Mouse (Mus musculus) hindbrain, embryonic 10.5 days (tissue): ENCODE measurements around the gene Ppargc1a. TPM values are rescaled to one million over a fixed set of nuclear protein-coding genes. Genes with fewer than 3 reads are reported as not detected.
A peak's percentile ranks its signal among the peaks of the same experiment; 100 is the strongest.

Experiments
- DNase-seq: peaks from one replicate; pipeline ENCODE4 v3.0.0-alpha.2; 2017; ENCODE audit warnings: low spot score
- H3K27ac ChIP-seq: fragments of 300-500 bp; sonication (generic); 2 replicates; pipeline ENCODE4 v1.5.1; 2016; ENCODE audit warnings: mild to moderate bottlenecking, moderate library complexity
- H3K27me3 ChIP-seq: fragments of 300-500 bp; sonication (generic); 2 replicates; pipeline ENCODE4 v1.6.1; 2016; ENCODE audit warnings: mild to moderate bottlenecking; ENCODE audit not compliant: poor library complexity, insufficient read depth, severe bottlenecking
- H3K36me3 ChIP-seq: fragments of 300-500 bp; sonication (generic); 2 replicates; pipeline ENCODE4 v1.6.1; 2016; ENCODE audit warnings: mild to moderate bottlenecking, moderate library complexity
- H3K4me1 ChIP-seq: fragments of 300-500 bp; sonication (generic); replicated peaks from 2 replicates; pipeline ENCODE4 v1.6.1; 2016; ENCODE audit warnings: mild to moderate bottlenecking
- H3K4me3 ChIP-seq: fragments of 300-500 bp; sonication (generic); 2 replicates; pipeline ENCODE4 v1.5.1; 2016; ENCODE audit warnings: mild to moderate bottlenecking, moderate library complexity
- H3K9me3 ChIP-seq: fragments of 300-500 bp; sonication (generic); 2 replicates; pipeline ENCODE4 v1.6.1; 2016; ENCODE audit warnings: mild to moderate bottlenecking, moderate library complexity
- WGBS: fragments of 180-500 bp; shearing (Covaris S2); methylation state at CpG from one replicate; pipeline ENCODE4 v1.1.7; 2016; 5-methylcytosine and 5-hydroxymethylcytosine counted together
- polyA plus RNA-seq: library from polyadenylated mRNA; unstranded; fragments of >200 nt; fragmentation: Nextera tagmentation; extraction: Ambion mirVana; gene quantifications from 2 replicates; pipeline ENCODE4 v1.2.1, GENCODE M21; 2016

Gene Ppargc1a
- polyA plus RNA-seq, 1 experiment from 2014 or later = 2.1 TPM

GRCm38 (mm10) chr5:51582618-51583017, 15.1 kb upstream of the Ppargc1a start:
- Histone ChIP-seq H3K27ac (no peak overlapping the region), H3K36me3 (no peaks in the 10 kb centered on the region), H3K9me3 (no peaks in the 10 kb centered on the region), H3K4me3 (no peak overlapping the region), H3K4me1 (no peaks in the 10 kb centered on the region), H3K27me3 (no peaks in the 10 kb centered on the region)
- DNase-seq = no peak
- 83% methylated on average over 5 of the region's 5 CpGs for WGBS

DNA sequence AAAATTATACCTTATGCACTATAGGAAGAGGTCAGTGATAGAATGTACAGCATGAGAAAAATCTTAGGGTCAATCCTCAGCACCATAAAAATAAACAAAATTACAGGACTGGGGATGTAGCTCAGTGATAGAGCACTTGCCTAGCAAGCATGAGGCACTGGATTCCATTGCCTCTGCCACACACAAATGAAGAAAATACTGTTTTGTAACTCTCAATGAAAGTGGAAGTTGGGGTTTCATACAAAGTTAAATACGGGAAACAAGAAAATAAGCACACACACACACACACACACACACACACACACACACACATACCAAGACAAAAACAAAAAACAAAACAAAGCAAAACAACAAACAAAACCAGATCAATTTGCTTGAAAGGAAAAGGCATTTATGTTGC, 10.1 kb upstream of the Ppargc1a start:
- DNase-seq = no peak
- no peaks in the 10 kb centered on the region for H3K9me3 ChIP-seq
- no peaks in the 10 kb centered on the region for H3K27me3 ChIP-seq
- no peak overlapping the region for H3K27ac ChIP-seq
- WGBS = 92% methylated on average over 1 of the region's 1 CpGs
- no peaks in the 10 kb centered on the region for H3K4me1 ChIP-seq
- no peak overlapping the region for H3K4me3 ChIP-seq
- no peaks in the 10 kb centered on the region for H3K36me3 ChIP-seq

GRCm38 (mm10) chr5:51573770-51574169, 6.2 kb upstream of the Ppargc1a start:
- Histone ChIP-seq H3K4me1 (no peaks in the 10 kb centered on the region), H3K9me3 (no peaks in the 10 kb centered on the region), H3K4me3 (no peak overlapping the region), H3K36me3 (no peaks in the 10 kb centered on the region), H3K27ac (no peak overlapping the region), H3K27me3 (no peaks in the 10 kb centered on the region)
- DNase-seq = no peak
- 49% methylated on average over 2 of the region's 2 CpGs for WGBS

DNA sequence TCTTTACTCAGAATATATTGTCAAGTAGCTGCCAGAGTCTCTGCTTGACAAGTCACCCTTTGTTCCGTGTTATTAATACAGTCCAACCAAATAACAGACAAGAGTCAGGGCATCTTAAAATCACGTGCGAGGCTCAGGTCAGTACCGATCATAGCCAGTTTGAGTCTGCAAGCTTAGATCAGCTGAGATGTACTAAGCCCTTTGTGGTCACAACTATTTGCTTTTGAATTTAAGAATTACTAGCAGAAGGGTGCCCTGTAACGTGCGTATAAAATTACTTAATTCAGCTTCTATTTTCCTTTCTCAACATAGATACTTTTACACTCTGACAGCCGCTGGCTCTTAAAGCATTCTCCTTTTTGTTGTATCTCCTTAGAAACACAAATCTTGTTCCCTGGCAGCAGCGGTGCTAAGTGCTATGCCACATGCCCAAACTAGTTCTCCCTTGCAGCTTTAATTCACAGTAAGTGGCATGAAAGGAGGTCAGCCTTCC, 718 bp upstream of the Ppargc1a start:
- H3K27ac ChIP-seq = no peak overlapping the region
- no peaks in the 10 kb centered on the region for H3K9me3 ChIP-seq
- no peaks in the 10 kb centered on the region for H3K27me3 ChIP-seq
- H3K4me3 ChIP-seq = no peak overlapping the region
- 48% methylated on average over 8 of the region's 8 CpGs for WGBS
- H3K4me1 ChIP-seq = peaks cover 14% of the 10 kb centered on the region
- H3K36me3 ChIP-seq = no peaks in the 10 kb centered on the region
- DNase-seq = no peak

GRCm38 (mm10) chr5:51565672-51566071, 1.9 kb downstream of the Ppargc1a start:
- Histone ChIP-seq H3K36me3 (no peaks in the 10 kb centered on the region), H3K4me3 (no peak overlapping the region), H3K27ac (no peak overlapping the region), H3K9me3 (no peaks in the 10 kb centered on the region), H3K27me3 (no peaks in the 10 kb centered on the region), H3K4me1 (peaks cover 14% of the 10 kb centered on the region)
- no peak for DNase-seq
- 67% methylated on average over 2 of the region's 2 CpGs for WGBS

DNA sequence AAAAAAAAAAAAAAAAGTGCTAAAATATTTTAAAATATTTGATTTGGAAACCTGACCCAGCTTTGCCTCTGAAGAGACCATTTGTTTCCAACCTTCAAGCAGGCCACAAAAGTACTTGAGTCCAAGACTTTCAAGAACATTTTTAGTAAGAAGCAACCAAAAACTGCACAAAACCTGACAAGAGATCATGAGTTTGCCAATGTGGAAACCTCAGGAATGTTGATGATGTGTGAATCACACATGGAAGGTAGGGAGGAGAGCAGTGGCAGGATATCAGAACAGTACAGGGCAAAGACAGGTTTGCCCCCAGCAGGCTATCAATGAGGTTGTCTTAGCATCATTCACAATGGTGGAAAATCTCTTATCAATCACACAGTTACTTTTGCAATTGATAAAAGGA, 2.5 kb downstream of the Ppargc1a start:
- no peak for DNase-seq
- H3K9me3 ChIP-seq = no peaks in the 10 kb centered on the region
- H3K27ac ChIP-seq = no peak overlapping the region
- no peaks in the 10 kb centered on the region for H3K36me3 ChIP-seq
- no peak overlapping the region for H3K4me3 ChIP-seq
- no peaks in the 10 kb centered on the region for H3K27me3 ChIP-seq
- H3K4me1 ChIP-seq = peaks cover 14% of the 10 kb centered on the region

DNA sequence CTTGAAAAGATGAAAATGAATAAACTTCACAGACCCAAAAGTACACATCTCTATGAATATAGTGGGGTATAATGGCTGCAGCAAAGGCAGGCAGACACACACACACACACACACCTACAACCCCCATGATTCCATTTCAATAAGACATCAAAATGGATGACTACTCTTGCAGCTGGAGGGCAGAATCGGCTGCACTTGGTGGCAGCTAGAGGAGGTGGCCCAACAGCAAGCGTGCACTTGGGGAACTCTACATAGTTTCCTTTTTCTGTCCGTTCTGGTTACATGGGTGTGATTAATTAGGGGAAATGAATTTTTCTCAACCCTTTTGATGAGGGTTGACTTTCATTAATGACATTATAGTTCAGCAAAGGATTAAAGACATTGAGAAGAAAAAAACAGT, 4.0 kb downstream of the Ppargc1a start:
- Histone ChIP-seq H3K27me3 (no peaks in the 10 kb centered on the region), H3K27ac (no peak overlapping the region), H3K9me3 (no peaks in the 10 kb centered on the region), H3K36me3 (no peaks in the 10 kb centered on the region), H3K4me1 (peaks cover 13% of the 10 kb centered on the region), H3K4me3 (no peak overlapping the region)
- no peak for DNase-seq
- 83% methylated on average over 3 of the region's 3 CpGs for WGBS

GRCm38 (mm10) chr5:51557607-51558278, 9.8 kb downstream of the Ppargc1a start:
- WGBS = 85% methylated on average over 4 of the region's 4 CpGs
- Histone ChIP-seq H3K27me3 (no peaks in the 10 kb centered on the region), H3K27ac (no peak overlapping the region), H3K9me3 (no peaks in the 10 kb centered on the region), H3K4me3 (no peak overlapping the region), H3K4me1 (peaks cover 13% of the 10 kb centered on the region), H3K36me3 (no peaks in the 10 kb centered on the region)
- DNase-seq = no peak

GRCm38 (mm10) chr5:51553671-51554070, 13.9 kb downstream of the Ppargc1a start:
- H3K27ac ChIP-seq = peak overlapping the region; percentile 87; the same call in 1 of the 2 replicates
- H3K4me3 ChIP-seq = peak overlapping the region; percentile 62
- DNase-seq = peak; percentile 39
- H3K4me1 ChIP-seq = peaks cover 15% of the 10 kb centered on the region
- H3K27me3 ChIP-seq = no peaks in the 10 kb centered on the region
- WGBS = 2% methylated on average over 5 of the region's 5 CpGs
- no peaks in the 10 kb centered on the region for H3K36me3 ChIP-seq
- H3K9me3 ChIP-seq = no peaks in the 10 kb centered on the region

DNA sequence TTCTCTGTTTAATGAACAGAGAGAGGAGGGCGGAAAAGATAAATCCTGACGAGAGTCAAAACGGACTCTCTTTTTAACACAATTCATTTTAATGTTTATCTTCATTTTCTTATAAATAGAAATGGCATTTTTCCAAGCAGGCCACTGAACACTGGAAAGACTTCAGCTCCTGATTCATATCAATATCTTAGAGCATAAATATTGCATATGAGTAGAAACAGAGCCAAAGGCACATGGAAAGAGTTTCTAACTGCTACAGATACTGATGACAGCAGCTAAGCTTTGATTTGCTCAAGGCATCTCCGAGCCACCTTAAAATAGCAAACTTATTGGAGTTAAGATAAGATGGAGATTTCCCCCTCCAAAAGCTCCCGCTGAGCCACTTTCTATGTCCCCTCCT, 14.3 kb downstream of the Ppargc1a start:
- Histone ChIP-seq H3K9me3 (no peaks in the 10 kb centered on the region), H3K27me3 (no peaks in the 10 kb centered on the region), H3K27ac (peak overlapping the region; percentile 87), H3K4me1 (peaks cover 15% of the 10 kb centered on the region), H3K36me3 (no peaks in the 10 kb centered on the region), H3K4me3 (peak overlapping the region; percentile 62)
- DNase-seq = no peak
- 16% methylated on average over 5 of the region's 5 CpGs for whole genome bisulfite sequencing

- WGBS = under 1% methylated on average over 24 of the region's 24 CpGs
- Histone ChIP-seq H3K27me3 (no peaks in the 10 kb centered on the region), H3K4me1 (peaks cover 15% of the 10 kb centered on the region), H3K9me3 (no peaks in the 10 kb centered on the region), H3K4me3 (peak overlapping the region; percentile 62), H3K27ac (peak overlapping the region; percentile 87), H3K36me3 (no peaks in the 10 kb centered on the region)
- DNase-seq = peak; percentile 66
These were observed 14.9 kb downstream of the Ppargc1a start for GRCm38 (mm10) chr5:51552483-51553091.

GRCm38 (mm10) chr5:51551852-51552482, 15.6 kb downstream of the Ppargc1a start:
- peaks cover 15% of the 10 kb centered on the region for H3K4me1 ChIP-seq
- H3K4me3 ChIP-seq = peak overlapping the region; percentile 62
- H3K27me3 ChIP-seq = no peaks in the 10 kb centered on the region
- H3K9me3 ChIP-seq = no peaks in the 10 kb centered on the region
- H3K36me3 ChIP-seq = no peaks in the 10 kb centered on the region
- H3K27ac ChIP-seq = peak overlapping the region; percentile 87
- no peak for DNase-seq
- 34% methylated on average over 12 of the region's 12 CpGs for WGBS

DNA sequence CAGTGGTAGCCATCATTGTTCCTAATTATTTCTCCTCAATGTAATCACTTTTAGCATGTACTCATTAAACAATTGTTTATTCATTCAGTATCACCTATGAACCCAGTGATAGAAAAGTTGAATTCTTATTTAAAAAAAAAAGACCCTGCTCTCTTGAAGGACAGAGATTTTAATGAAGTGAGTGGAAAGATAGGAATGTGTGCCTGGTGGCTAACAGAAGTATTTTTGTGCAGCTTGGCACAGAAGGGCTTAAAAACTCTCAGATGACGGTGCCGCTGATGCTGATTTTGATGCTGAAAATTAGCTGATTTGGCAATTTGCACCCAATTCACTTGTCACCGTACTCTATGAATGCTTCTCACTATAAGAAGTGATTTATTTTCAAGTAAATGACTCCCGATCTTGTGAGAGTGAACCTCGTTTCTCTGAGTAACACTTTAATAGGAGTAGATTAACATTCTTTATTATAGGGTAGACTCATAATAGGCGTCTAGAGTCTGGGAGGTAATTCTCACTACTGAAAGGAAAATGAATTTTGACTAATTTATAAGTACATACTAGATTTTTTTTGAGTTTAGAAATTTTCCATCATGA, 20.0 kb downstream of the Ppargc1a start:
- Histone ChIP-seq H3K4me3 (no peak overlapping the region), H3K36me3 (no peaks in the 10 kb centered on the region), H3K4me1 (peaks cover 8% of the 10 kb centered on the region; the same call in 1 of the 2 replicates), H3K27ac (no peak overlapping the region), H3K27me3 (no peaks in the 10 kb centered on the region), H3K9me3 (no peaks in the 10 kb centered on the region)
- 91% methylated on average over 6 of the region's 6 CpGs for WGBS
- no peak for DNase-seq
